Comparison of ENCODE assay signal across 7 mouse cellular contexts in genomic region chr7:75762225-75762624, GRCm38 (mm10).
A peak's percentile ranks its signal among the peaks of the same experiment; 100 is the strongest.
DNase-seq lines count a peak whose midpoint lies in the region; ATAC-seq lines count a peak whose summit lies in the region.
"Not testable (repeated sequence)": the region's sequence is repeated elsewhere in the genome, so short reads cannot be mapped to it uniquely, and the experiment has no call there.

No protein-coding gene starts in this region.

- H3K9ac ChIP-seq in heart, embryonic 15.5 days: not testable (repeated sequence)

- H3K4me2 ChIP-seq in heart, embryonic 15.5 days: not testable (repeated sequence)

- peak; percentile 28 for DNase-seq in 3T3-L1 (ENCODE audit: low read depth, low spot score)
- DNase-seq in adrenal gland, postnatal 25 days: peak; percentile 30
- peak; percentile 18 for DNase-seq in cerebellum, adult 9-11 months
- DNase-seq in kidney, postnatal 10 days: peak; percentile 22

- not testable (repeated sequence) for H3K9me3 ChIP-seq in heart, embryonic 15.5 days (replicated peaks)

- H3K4me1 ChIP-seq in heart, embryonic 15.5 days (replicated peaks): not testable (repeated sequence)

- WGBS in heart, embryonic 15.5 days: 39% methylated on average over 2 of the region's 2 CpGs

- H3K27me3 ChIP-seq in heart, embryonic 15.5 days: not testable (repeated sequence)

- H3K27ac ChIP-seq in heart, embryonic 15.5 days: not testable (repeated sequence)

- H3K4me3 ChIP-seq in heart, embryonic 15.5 days: not testable (repeated sequence)

- not testable (repeated sequence) for H3K36me3 ChIP-seq in heart, embryonic 15.5 days

- peak; percentile 51 for ATAC-seq in erythroblast, adult 5-6 weeks (replicated peaks; ENCODE audit: low FRiP score, poor library complexity, severe bottlenecking)
- peak; percentile 24; the same call in 1 of the 2 replicates for ATAC-seq in heart, embryonic 15.5 days (replicated peaks; ENCODE audit: insufficient number of reproducible peaks, insufficient read depth, low FRiP score, low read depth)
- ATAC-seq in megakaryocyte progenitor cell, adult 5-6 weeks (replicated peaks; ENCODE audit: poor library complexity): peak; percentile 51
